In genomic region chr5:148624649-148625405, GRCm38 (mm10) we compare ENCODE assay signal across 12 mouse cellular contexts.
A peak's percentile ranks its signal among the peaks of the same experiment; 100 is the strongest.
DNase-seq lines count a peak whose midpoint lies in the region; ATAC-seq lines count a peak whose summit lies in the region.
"Had no signal": no experiment of that assay in that cellular context is flagged by ENCODE, and none has a peak within 500 bp of the region (broad histone marks: within the 10 kb centered on the region; RNA-seq: fewer than 3 reads in every experiment).

No protein-coding gene starts in this region.

- peak; percentile 82 for ATAC-seq in CD4-positive, CD25-positive, alpha-beta regulatory T cell, adult 4 months
- ATAC-seq in granulocyte monocyte progenitor cell, adult 5-6 weeks (replicated peaks; ENCODE audit: poor library complexity, severe bottlenecking) = peak; percentile 60
- 0 out of 2 replicates have a peak, but pooled peaks have one; percentile 53 for ATAC-seq in midbrain, embryonic 14.5 days (ENCODE audit: low FRiP score, low TSS enrichment)

- H3K27ac ChIP-seq in midbrain, embryonic 14.5 days (replicated peaks; ENCODE audit: low read depth, low read length) = peak overlapping the region; percentile 61; the same call in 1 of the 2 replicates
- H3K27ac ChIP-seq in limb, embryonic 10.5 days = no peak overlapping the region
- H3K27ac ChIP-seq: layer of hippocampus, adult 2 months; limb, embryonic 13.5 days had no signal

- no peak overlapping the region for H3K9ac ChIP-seq in midbrain, embryonic 14.5 days (replicated peaks; ENCODE audit: low read length)
- H3K9ac ChIP-seq: limb, embryonic 13.5 days had no signal

- peaks cover 9% of the 10 kb centered on the region for H3K4me1 ChIP-seq in midbrain, embryonic 14.5 days (ENCODE audit: control insufficient read depth, insufficient read depth, low read length)
- H3K4me1 ChIP-seq in limb, embryonic 10.5 days = peaks cover 8% of the 10 kb centered on the region
- H3K4me1 ChIP-seq: limb, embryonic 13.5 days had no signal

- intact Hi-C loops in left cerebral cortex, postnatal 10 days (cut with DNase I) = no loop called here

- H3K27me3 ChIP-seq in midbrain, embryonic 14.5 days (ENCODE audit: control insufficient read depth, insufficient read depth, low read length) = no peaks in the 10 kb centered on the region
- 0 out of 2 replicates have a peak, but pooled peaks cover 3% of the 10 kb centered on the region for H3K27me3 ChIP-seq in limb, embryonic 10.5 days (ENCODE audit: low read depth, poor library complexity, severe bottlenecking)
- H3K27me3 ChIP-seq: limb, embryonic 13.5 days had no signal

- 45% methylated on average over 21 of the region's 21 CpGs for WGBS in midbrain, embryonic 14.5 days
- WGBS in limb, embryonic 10.5 days = 90% methylated on average over 21 of the region's 21 CpGs

- peak; percentile 43 for DNase-seq in brain, embryonic 18.5 days (ENCODE audit: low read depth, low spot score)
- peak; percentile 78 for DNase-seq in midbrain, embryonic 14.5 days
- no peak for DNase-seq in limb, embryonic 10.5 days (ENCODE audit: low spot score)
- DNase-seq in cerebellum, adult 11-12 months = no peak
- no peak for DNase-seq in left cerebral cortex, postnatal 10 days (ENCODE audit: extremely low spot score in 1 of 2, low spot score in 2 of 2)
- DNase-seq in MN1 (ENCODE audit: low spot score) = no peak
- DNase-seq: adrenal gland, postnatal 36 days; gastrocnemius, postnatal 10 days had no signal

- no peak overlapping the region for H3K4me2 ChIP-seq in midbrain, embryonic 14.5 days (ENCODE audit: low read length)
- H3K4me2 ChIP-seq: limb, embryonic 13.5 days had no signal

- no peaks in the 10 kb centered on the region for H3K9me3 ChIP-seq in midbrain, embryonic 14.5 days (ENCODE audit: control insufficient read depth, low read length)
- H3K9me3 ChIP-seq in limb, embryonic 10.5 days (replicated peaks) = no peaks in the 10 kb centered on the region
- H3K9me3 ChIP-seq: limb, embryonic 13.5 days had no signal

- no peaks in the 10 kb centered on the region for H3K36me3 ChIP-seq in midbrain, embryonic 14.5 days (ENCODE audit: control insufficient read depth, insufficient read depth, low read length)
- no peaks in the 10 kb centered on the region for H3K36me3 ChIP-seq in limb, embryonic 10.5 days
- H3K36me3 ChIP-seq: limb, embryonic 13.5 days had no signal

- no peak overlapping the region for H3K4me3 ChIP-seq in midbrain, embryonic 14.5 days (replicated peaks; ENCODE audit: low read depth, low read length)
- no peak overlapping the region for H3K4me3 ChIP-seq in limb, embryonic 10.5 days
- H3K4me3 ChIP-seq: layer of hippocampus, adult 2 months; limb, embryonic 13.5 days had no signal

Comparison
In these comparisons a context has a peak if more than half of its experiments do, and no peak if none do; other contexts are left out.
1. DNase-seq: peak in brain, embryonic 18.5 days (single experiment) and midbrain, embryonic 14.5 days (single experiment); none in limb, embryonic 10.5 days (single experiment), cerebellum, adult 11-12 months (single experiment), left cerebral cortex, postnatal 10 days (0 of 2) and MN1 (single experiment).
2. Peak in every context shown above with its lines, with median percentiles within 50 percentile points of each other: ATAC-seq.